Mouse (Mus musculus) right cerebral cortex, adult 2 months (tissue): Measurements from ENCODE around the gene Smarca5.

Experiments used
- DNase-seq, 2 experiments: peaks; one replicate each; pipeline ENCODE4 v3.0.0; 2021 to 2022; ENCODE audit warnings: low spot score in 2 of 2

Smarca5 gene

GRCm38 (mm10) chr8:80669277-80669901 is 69.9 kb downstream of the Smarca5 start:
- no peak for DNase-seq

GRCm38 (mm10) chr8:80663476-80663875 is 75.8 kb downstream of the Smarca5 start:
- no peak for DNase-seq

GRCm38 (mm10) chr8:80661055-80661454 is 78.2 kb downstream of the Smarca5 start:
- DNase-seq: no peak

GRCm38 (mm10) chr8:80657639-80658038 is 81.7 kb downstream of the Smarca5 start:
- DNase-seq: no peak
